Mouse (Mus musculus) gastrocnemius, postnatal 25 days (tissue): ENCODE results near the gene Trim80. TPM values are rescaled to one million over a fixed set of nuclear protein-coding genes. Genes with fewer than 3 reads are reported as not detected.

Experiments
- DNase-seq: peaks from one replicate; pipeline ENCODE4 v3.0.0; 2022
- long read RNA-seq, 2 experiments: library from polyadenylated mRNA; stranded (forward); transcript quantifications; one replicate each; pipeline ENCODE4 v2.0.0; 2021
- total RNA-seq, 2 experiments: library from RNA; stranded (reverse); gene quantifications; 1 replicate in 1 of 2; 2 replicates in 1 of 2; pipeline ENCODE4 v1.2.3; 2021

Trim80 gene
- not detected for total RNA-seq
- long read RNA-seq, experiment 1, result 0 reads
- long read RNA-seq, experiment 2, result 0 reads

GRCm38 (mm10) chr11:115439906-115440595, at the start of gene Trim80:
Trim80 (plus strand) TSS chr11:115440545.
- DNase-seq, result no peak

- no peak for DNase-seq
Observed at GRCm38 (mm10) chr11:115391358-115391757, 49.0 kb upstream of the Trim80 start.

DNA sequence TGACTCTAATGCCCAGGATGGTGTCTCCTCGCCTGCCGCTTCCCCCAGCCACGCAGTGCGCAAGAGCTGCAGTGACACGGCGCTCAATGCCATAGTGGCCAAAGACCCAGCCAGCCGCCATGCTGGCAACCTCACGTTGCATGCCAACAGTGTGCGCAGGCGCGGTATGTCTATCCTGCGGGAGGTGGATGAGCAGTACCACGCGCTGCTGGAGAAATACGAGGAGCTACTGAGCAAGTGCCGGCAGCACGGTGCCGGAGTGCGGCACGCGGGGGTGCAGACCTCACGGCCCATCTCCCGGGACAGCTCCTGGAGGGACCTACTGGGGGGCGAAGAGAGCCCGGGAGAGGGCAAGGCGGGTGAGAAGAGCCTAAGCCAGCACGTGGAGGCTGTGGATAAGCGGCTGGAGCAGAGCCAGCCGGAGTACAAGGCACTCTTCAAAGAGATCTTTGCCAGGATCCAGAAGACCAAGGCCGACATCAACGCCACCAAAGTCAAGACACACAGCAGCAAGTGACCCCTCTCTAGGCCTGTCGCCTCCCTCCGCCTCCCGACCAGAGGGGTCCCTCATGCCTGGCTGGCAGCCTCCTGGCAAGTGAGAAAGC, 46.5 kb upstream of the Trim80 start:
- DNase-seq, result no peak

DNA sequence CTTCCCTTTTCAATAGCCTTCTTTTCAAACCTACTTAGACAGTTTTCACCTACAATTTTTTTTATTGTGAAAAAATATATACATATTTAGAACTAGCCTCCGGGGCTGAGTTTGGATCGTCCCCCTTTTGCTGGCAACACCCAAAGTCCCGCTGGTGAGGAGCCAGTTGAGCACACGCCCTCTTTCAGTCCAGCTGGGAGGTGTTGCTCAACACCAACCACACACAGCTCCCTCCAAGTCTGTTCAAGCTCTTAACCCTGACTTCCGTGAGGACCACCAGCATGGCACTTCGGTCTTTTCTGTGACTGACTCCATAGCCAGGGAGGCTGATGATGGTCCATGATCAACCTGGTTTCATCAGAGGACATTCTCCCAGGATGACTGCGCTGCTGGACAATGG, 42.3 kb upstream of the Trim80 start:
- no peak for DNase-seq

- DNase-seq, result no peak
Observed at GRCm38 (mm10) chr11:115400126-115400525, 40.2 kb upstream of the Trim80 start.

GRCm38 (mm10) chr11:115400630-115401391, 39.5 kb upstream of the Trim80 start:
- no peak for DNase-seq

DNA sequence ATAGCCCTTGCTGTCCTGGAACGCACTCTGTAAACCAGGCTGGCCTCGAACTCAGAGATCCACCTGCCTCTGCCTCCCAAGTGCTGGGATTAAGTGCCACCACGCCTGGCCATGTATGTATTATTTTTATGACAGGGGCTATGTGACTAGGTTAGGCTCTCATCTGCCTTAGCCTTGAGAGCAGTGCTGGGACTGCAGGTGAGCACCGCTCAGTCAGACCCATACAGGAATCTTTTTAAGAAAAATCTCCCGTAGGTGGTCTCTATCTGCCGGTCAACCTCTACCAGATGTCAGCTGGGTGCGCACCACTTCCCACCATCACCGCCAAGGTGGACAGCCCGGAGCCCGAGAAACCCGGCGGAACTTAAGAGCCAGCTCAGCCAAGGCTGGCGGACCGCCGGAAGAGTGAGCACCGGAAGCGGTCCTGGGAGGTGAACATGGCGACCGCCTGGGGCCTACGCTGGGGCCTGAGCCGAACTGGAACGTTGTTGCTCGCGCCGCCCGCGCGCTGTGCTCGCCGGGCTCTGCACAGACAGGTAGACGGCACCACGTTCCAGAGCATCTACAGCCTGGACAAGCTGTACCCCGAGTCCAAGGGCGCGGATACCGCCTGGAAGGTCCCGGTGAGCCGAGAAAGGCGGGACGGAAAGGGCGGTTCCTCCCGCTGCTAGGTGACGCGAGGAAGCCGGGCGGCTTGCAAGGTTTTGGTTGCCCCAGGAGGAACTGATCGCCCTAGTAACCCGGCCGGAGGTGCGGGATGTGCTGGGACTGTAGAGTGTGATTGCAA, 36.8 kb upstream of the Trim80 start, which contains the start of gene Mrpl58:
Gene Mrpl58, plus strand, starts transcription at position 415 of the 787 bp plus-strand sequence.
- DNase-seq, result peak; percentile 84

DNA sequence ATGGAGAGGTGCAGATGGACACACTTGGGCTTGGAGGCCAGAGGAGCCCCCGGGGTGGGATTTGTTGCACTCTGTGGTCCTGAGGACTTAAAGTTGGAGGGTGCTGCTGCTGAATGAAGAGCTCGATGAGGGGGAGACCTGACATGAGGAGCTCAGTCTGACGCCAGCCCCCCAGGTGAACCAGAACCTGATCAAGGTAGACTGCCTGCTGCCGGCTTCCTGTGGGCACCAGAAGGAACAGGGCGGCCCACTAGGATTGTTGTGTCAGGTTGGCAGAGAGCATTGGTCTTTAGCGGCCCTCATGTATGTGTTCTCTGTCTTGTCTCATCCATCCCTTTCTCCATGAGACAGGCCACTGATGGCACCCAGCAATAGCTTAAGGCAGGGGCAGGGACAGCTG, 34.6 kb upstream of the Trim80 start:
- DNase-seq, result no peak

DNA sequence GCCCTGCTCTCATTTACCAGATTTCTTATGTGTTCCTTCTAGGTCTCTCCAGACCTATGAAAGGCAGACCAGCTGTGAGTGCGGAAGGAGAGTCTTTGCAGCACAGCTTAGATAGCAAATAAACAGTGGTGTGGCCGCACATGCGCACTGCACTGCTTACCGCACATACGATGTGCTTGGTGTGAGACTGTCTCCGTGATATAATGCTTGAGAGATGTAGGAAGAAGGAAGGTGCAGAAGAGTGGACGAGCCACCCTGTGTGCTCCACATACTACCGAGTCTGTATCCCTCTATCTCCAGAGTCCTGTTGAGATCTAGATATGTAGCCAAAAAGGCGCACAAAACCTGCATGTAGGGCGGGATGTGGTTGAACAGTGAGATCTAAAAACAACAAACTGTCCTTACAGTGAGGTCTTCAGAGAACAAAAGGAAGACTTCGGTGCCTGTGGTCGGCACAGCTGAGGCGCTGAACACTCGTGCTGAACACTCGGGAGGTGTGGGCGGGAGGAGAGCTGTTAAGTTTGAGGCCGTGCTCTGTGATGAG, 33.4 kb upstream of the Trim80 start:
- DNase-seq, result no peak

GRCm38 (mm10) chr11:115408266-115408920, 32.0 kb upstream of the Trim80 start:
- DNase-seq, result no peak

- DNase-seq, result no peak
Observed at GRCm38 (mm10) chr11:115409556-115409955, 30.8 kb upstream of the Trim80 start.

- DNase-seq, result peak; percentile 97
Observed at GRCm38 (mm10) chr11:115419531-115420237, 20.7 kb upstream of the Trim80 start, which contains the start of the genes Atp5h and Kctd2. Atp5h (minus strand) TSS chr11:115419962. Kctd2 (plus strand) TSS chr11:115420128.

DNA sequence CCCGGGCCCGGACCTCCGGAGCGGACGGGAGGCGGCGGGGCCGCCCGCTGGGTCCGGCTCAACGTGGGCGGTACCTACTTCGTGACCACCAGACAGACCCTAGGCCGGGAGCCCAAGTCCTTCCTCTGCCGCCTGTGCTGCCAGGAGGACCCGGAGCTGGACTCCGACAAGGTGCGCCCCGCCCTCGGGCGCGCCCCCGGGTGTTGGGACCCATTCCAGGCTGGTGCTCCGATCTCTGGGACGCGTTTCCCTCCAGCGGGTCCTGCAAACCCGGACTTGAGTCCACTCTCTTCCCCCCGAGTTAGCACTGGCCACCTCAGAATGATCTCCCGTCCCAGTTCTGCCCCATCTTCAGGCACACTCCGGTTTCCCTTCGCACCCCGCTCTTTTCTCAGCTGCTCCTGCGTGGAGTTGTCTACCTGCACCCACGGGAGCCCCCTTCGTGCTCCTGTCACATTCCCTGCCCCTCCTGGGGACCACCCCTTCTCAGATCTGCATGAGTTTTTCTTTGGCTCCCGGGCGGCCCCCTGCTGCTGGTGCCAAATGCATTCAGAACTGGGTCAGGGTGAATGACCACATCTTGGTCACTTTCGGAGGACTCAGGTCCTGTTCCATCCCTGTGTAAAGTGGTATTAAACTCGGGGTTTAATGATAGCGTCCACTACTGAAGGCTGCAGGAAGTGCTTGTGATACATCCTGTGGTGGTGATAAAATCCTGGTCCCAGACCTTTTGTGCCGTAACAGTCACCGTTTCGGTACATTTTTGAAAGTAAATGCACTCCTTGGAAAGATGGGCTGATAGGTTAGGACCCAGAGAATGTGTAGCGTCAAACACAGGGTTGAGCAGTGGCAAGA, 19.8 kb upstream of the Trim80 start:
- DNase-seq, result peak; percentile 64

- DNase-seq, result no peak
Observed at GRCm38 (mm10) chr11:115421328-115421727, 19.0 kb upstream of the Trim80 start.

DNA sequence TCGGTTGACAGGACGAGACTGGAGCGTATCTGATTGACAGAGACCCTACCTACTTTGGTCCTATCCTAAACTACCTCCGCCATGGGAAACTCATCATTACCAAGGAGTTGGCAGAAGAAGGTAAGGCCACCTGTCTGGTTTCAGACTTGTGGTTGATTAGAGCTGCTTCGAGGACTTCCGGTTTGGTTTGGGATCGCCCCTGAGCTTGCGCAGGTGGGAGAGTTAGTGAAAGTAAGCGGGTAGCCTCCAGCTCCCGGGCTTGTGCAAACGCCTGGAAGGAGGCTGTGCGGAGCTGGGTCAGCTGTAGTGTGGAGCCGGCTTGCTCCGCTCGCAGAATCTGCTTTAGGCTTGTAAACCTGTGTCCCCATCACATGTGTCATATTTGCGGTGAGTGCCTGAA, 18.4 kb upstream of the Trim80 start:
- no peak for DNase-seq

DNA sequence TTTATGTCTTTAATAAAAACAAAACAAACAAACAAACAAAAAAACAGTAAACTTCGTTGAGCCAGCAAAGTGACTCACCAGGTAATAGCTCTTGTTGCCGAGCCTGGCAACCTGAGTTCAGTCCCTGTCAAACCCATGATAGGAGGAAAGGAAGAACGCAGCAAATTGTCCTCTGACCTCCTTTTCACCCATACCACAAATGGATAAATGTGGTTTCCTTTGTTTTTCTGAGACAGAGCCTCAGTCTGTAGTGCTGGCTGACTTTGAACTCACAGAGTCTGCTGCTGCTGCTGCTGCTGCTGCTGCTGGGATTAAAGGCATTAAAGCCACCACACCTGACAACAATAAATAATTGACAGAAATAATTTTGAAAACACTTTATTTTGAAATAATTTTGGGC, 17.3 kb upstream of the Trim80 start:
- no peak for DNase-seq

GRCm38 (mm10) chr11:115424666-115425065, 15.7 kb upstream of the Trim80 start:
- DNase-seq, result no peak

- DNase-seq, result no peak
Observed at GRCm38 (mm10) chr11:115425671-115426070, 14.7 kb upstream of the Trim80 start.

DNA sequence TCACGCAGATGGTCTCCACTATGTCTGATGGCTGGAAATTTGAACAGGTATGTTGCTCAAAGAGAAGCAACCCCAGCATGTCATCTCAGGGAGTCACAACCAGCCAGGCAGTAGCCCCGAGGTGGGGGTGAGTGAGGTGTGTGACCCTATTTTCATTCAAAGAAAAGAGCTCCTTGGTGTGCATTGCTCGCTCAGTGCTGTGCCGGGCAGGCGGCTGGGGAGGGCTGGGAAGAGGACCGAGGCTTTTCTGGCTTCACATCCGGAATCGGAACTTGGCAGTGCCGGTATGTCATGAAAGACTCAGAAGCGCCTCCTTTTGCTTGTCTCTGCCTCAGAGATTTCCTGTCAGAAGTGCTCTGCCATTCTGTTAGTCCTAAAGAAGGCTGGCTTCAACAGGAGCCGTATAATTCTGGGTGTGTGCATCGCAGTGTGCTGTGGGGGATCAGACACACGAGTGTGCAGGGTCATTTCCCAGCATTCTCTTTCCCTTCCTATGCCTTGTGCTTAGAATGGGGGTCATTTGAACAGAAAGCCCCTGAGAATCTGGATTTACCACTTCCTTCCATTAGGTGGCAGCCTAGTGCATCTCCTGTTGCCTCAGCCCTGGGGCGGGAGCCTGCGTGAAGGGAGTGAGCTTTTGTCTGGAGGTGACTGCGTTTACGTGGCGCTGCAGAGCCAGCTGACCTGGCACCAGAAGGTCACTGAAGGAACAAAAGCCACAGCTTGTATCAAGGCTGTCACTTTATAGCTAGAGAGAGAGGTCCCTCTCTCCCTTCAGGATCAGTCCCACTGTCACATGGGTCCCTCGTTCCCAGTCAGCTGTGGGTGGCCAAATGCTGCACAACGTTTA, 12.6 kb upstream of the Trim80 start:
- DNase-seq, result peak; percentile 53
